Mouse (Mus musculus): ENCODE results near the gene Hist1h2bb. TPM values are rescaled to one million over a fixed set of nuclear protein-coding genes. Genes with fewer than 3 reads are reported as not detected.

The Hist1h2bb gene
- total and polyA plus RNA-seq, 3 experiments = 0.53 to 2,852 (median 54.6) TPM

DNA sequence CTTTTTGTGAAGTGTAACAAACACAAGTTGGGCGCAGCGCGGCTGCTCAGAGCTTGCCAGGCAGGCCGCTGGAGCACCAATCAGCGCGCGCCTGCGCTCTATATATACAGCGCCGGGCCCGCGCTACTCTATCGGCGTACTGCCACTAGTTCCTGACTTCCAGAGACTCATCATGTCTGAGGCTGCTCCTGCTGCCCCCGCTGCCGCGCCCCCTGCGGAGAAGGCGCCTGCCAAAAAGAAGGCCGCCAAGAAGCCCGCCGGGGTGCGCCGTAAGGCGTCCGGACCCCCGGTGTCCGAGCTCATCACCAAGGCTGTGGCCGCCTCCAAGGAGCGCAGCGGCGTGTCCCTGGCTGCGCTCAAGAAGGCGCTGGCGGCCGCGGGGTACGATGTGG is 7.9 kb upstream of the Hist1h2bb start, which contains the start of gene Hist1h1c:
Gene Hist1h1c (plus strand): TSS at position 132 of the 392 bp plus-strand sequence.
- dilution Hi-C loops (cut with MboI; ENCODE audit: extremely low pct_ligation_motif_present, extremely low pct_unique_long_range_greater_than_20kb, low sequenced_read_pairs) (no loop called here), in situ Hi-C loops (cut with MboI; ENCODE audit: low pct_ligation_motif_present, low pct_unique_long_range_greater_than_20kb, low sequenced_read_pairs) (loop anchor here (5.0 kb wide), 1 partner anchor 36 kb away; no protein-coding TSS in a partner anchor)
- H3K9me3 ChIP-seq (replicated peaks; ENCODE audit: low read length) = no peaks in the 10 kb centered on the region
- peak within 1 kb of the TSS; percentile 100 for H3K9ac ChIP-seq (ENCODE audit: insufficient read depth, low read depth)
- H3K36me3 ChIP-seq (replicated peaks in 1 of 2; ENCODE audit: control insufficient read depth in 1 of 2, insufficient read depth in 1 of 2, low read length in 1 of 2) = no peaks in the 10 kb centered on the region
- H3K27me3 ChIP-seq (replicated peaks) = no peaks in the 10 kb centered on the region
- H3K79me2 ChIP-seq (replicated peaks; ENCODE audit: control insufficient read depth, extremely low read depth, insufficient read depth, poor library complexity, severe bottlenecking) = no peaks in the 10 kb centered on the region
- H3K4me2 ChIP-seq (ENCODE audit: insufficient read depth, low read depth, poor library complexity, severe bottlenecking) = peak within 1 kb of the TSS; percentile 61
- DNase-seq (ENCODE audit: extremely low read depth) = peak; percentile 91
- H3K27ac ChIP-seq (ENCODE audit: insufficient read depth, low read depth) = peak within 1 kb of the TSS; percentile 95
- H3K4me1 ChIP-seq (ENCODE audit: control insufficient read depth in 1 of 2, insufficient read depth in 2 of 2) = peaks cover 3 to 26% of the 10 kb centered on the region in 2 experiments; a peak in 3 of 4 replicates
- TF ChIP-seq CTCF (conservative IDR thresholded peaks at IDR 0.05 in 1 of 2, IDR thresholded peaks at IDR 0.05 in 1 of 2; ENCODE audit: low read depth in 2 of 2, low read length in 2 of 2) = peak in 1 of 2 experiments; percentile 10; a peak in 1 of 4 replicates
- no peak for TF ChIP-seq RAD21 (IDR thresholded peaks at IDR 0.05; ENCODE audit: low read depth, low read length)
- peak; percentile 19; the same call in 1 of the 2 replicates for TF ChIP-seq ETS1 (conservative IDR thresholded peaks at IDR 0.05; ENCODE audit: low read depth, low read length)
- peak; percentile 37 for TF ChIP-seq CHD2 (IDR thresholded peaks at IDR 0.05; ENCODE audit: low read length)
- TF ChIP-seq NELFE (IDR thresholded peaks at IDR 0.05; ENCODE audit: low read depth, low read length) = peak; percentile 100
- TF ChIP-seq USF1 (IDR thresholded peaks at IDR 0.05; ENCODE audit: low read depth, low read length) = no peak; the same call in 1 of the 2 replicates
- peak; percentile 90; the same call in 1 of the 2 replicates for TF ChIP-seq RCOR1 (conservative IDR thresholded peaks at IDR 0.05; ENCODE audit: low read depth, low read length)
- TF ChIP-seq IRF4 (IDR thresholded peaks at IDR 0.05; ENCODE audit: low read depth, low read length) = 0 out of 2 replicates have a peak, but pooled peaks have one; percentile 46
- TF ChIP-seq POLR2AphosphoS2 (IDR thresholded peaks at IDR 0.05; ENCODE audit: low read depth, low read length) = peak; percentile 19; the same call in 1 of the 2 replicates
- TF ChIP-seq ELF1 (IDR thresholded peaks at IDR 0.05; ENCODE audit: low read depth, low read length) = peak; percentile 42; the same call in 1 of the 2 replicates
- TF ChIP-seq ZNF384 (IDR thresholded peaks at IDR 0.05; ENCODE audit: low read depth, low read length) = no peak
- TF ChIP-seq MYC (IDR thresholded peaks at IDR 0.05; ENCODE audit: low read depth, low read length) = no peak
- TF ChIP-seq USF2 (conservative IDR thresholded peaks at IDR 0.05; ENCODE audit: low read depth, low read length) = no peak
- no peak for TF ChIP-seq EP300 (IDR thresholded peaks at IDR 0.05; ENCODE audit: low read length)
- 0 out of 2 replicates have a peak, but pooled peaks have one; percentile 64 for TF ChIP-seq KAT2A (IDR thresholded peaks at IDR 0.05; ENCODE audit: insufficient replicate concordance, low read length)
- peak; percentile 45; the same call in 1 of the 2 replicates for TF ChIP-seq E2F4 (IDR thresholded peaks at IDR 0.05; ENCODE audit: insufficient replicate concordance, low read depth, low read length)
- TF ChIP-seq SIN3A (IDR thresholded peaks at IDR 0.05; ENCODE audit: low read length) = peak; percentile 21; the same call in 1 of the 2 replicates
- peak; percentile 66 for TF ChIP-seq NRF1 (IDR thresholded peaks at IDR 0.05; ENCODE audit: low read depth, low read length)
- TF ChIP-seq TCF12 (IDR thresholded peaks at IDR 0.05; ENCODE audit: low read depth, low read length) = peak; percentile 100
- no peak; the same call in 1 of the 2 replicates for TF ChIP-seq UBTF (IDR thresholded peaks at IDR 0.05; ENCODE audit: low read depth, low read length)
- TF ChIP-seq MXI1 (IDR thresholded peaks at IDR 0.05; ENCODE audit: low read depth, low read length) = no peak; the same call in 1 of the 2 replicates
- peak; percentile 59; the same call in 1 of the 2 replicates for TF ChIP-seq MEF2A (IDR thresholded peaks at IDR 0.05; ENCODE audit: borderline replicate concordance, low read depth, low read length)
- TF ChIP-seq HCFC1 (IDR thresholded peaks at IDR 0.05; ENCODE audit: low read depth, low read length) = peak; percentile 64; the same call in 1 of the 2 replicates
- TF ChIP-seq TBP (conservative IDR thresholded peaks at IDR 0.05; ENCODE audit: low read depth, low read length) = peak; percentile 98
- TF ChIP-seq SMC3 (IDR thresholded peaks at IDR 0.05; ENCODE audit: low read depth, low read length) = no peak
- peak; percentile 29; the same call in 1 of the 2 replicates for TF ChIP-seq BHLHE40 (IDR thresholded peaks at IDR 0.05; ENCODE audit: low read depth, low read length)
- peak; percentile 95 for TF ChIP-seq POLR2A (IDR thresholded peaks at IDR 0.05; ENCODE audit: low read depth, low read length)
- peak; percentile 85 for TF ChIP-seq MAZ (IDR thresholded peaks at IDR 0.05; ENCODE audit: low read depth, low read length)
- TF ChIP-seq ZMIZ1 (IDR thresholded peaks at IDR 0.05; ENCODE audit: low read depth, low read length) = peak; percentile 100
- peak within 1 kb of the TSS; percentile 54 to 74 (median 54) for H3K4me3 ChIP-seq (replicated peaks in 1 of 3; ENCODE audit: low read depth in 2 of 3, low read length in 2 of 3, poor library complexity in 1 of 3)
